Mouse (Mus musculus): ENCODE measurements at regions not wholly inside any gene's neighbourhood (a gene's known extent, or its start where the extent isn't known, plus 50 kb on each side); places are given as distances from the start of the nearest gene placed in this dataset.

DNA sequence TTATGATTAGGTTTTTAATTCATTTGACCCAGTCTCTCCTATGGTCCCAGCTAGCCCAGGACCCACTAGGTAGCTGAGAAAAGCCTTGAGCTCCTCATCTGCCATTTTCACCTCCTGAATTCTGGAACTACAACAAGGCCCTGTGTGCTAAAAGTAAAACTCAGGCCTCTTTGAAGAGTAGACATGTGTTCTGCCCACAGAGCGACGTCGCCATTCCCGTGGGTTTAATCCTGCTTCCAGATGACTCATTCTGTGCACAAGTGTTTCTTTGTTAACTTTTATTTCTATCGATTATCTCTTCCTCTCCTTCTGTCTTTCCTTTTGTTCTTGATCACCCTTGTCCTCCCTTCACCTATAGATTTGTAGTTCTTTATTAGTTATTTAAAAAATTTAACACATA is 1046.7 kb upstream of the Apob start:
- no peak for DNase-seq (ENCODE audit: low spot score in 2 of 2)

DNA sequence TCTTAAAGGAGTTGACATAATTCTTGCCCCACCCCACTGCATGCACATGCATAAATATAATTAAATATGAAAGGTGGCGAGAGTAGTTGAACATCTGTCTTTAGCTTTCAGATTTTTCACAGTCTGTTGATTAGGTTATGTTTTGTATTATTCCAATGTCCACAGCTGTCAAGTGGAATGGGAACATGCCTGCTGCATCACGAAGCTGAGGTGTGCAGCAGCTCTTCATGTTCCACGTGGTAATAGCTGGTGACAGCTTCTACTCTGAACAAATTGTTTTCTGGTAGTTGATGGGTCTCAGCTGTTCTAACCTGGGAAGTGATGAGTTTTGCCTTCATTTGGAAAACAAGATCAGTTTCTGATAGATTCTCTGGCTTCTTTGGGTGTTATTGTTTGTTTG is 1020.8 kb upstream of the Apob start:
- no peak for DNase-seq (ENCODE audit: low spot score in 2 of 2)

DNA sequence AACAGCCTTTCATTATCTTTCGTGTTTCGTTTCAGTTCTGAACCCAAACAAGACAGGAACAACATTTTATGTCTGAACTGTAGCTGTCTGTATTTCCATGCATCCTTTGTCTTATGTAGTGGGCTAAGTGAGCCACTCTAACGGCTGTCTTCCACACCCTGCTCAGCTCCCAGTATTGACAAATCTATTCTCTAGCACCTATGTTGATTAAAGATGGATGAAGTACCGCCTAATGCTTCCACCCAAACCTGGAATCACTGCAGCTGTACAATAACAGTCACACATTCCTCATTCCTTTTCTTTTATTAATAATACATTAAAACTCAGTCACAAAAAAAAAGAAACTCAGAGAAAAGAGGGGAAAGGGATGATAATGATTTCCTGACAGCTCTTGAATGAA is 992.8 kb upstream of the Apob start:
- DNase-seq (ENCODE audit: low spot score in 2 of 2), result no peak

DNA sequence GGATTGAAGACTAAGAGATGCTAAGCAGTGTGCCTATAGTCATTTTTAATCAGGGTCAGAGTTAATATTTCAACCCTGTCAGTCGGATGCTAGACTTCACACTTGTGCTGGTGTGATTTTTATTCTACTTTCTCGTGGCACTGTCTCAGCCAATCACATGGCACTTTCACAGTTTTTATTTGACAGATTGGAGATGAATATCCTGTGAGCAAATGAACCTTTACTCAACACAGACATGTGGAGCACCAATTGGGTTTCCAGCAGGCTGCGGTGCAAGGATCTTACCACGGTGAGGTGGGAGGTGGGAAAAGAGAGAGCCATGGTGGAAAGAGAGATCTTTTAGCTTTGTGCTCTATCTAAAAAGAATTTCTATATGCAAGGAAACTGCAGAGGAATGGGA is 949.0 kb upstream of the Apob start:
- DNase-seq (ENCODE audit: low spot score in 2 of 2), result peak; percentile 14 to 36

DNA sequence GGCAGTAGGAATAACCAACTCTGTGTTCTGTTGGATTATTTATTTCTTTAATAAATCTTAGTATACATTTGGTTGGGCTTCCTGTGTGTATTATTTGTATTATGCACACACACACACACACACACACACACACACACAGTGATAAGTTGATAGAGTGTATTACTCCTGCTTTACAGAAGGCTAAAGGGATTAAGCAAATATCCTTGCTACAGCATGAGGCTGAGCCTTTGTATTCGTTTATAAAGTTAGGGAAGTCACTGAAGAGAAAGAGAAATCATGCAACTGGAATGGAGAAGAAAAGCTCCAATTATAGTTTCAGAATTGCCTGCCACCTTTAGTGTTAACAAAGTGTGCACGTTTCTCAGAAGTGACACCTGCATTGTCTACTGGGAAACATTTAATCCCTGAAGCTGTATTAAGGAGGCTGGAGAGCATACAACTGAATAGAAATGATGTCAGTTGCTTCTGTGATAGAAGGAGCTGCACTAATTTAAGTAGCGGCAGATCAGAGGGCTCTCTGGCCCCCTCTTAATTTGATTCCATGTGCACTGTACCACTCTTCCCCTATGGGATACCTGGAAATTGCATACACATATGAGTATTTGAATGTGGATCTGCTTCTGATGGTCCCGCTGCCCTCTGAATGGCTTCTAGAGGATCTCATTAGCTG is 947.9 kb upstream of the Apob start:
- no peak for DNase-seq (ENCODE audit: low spot score in 2 of 2)

DNA sequence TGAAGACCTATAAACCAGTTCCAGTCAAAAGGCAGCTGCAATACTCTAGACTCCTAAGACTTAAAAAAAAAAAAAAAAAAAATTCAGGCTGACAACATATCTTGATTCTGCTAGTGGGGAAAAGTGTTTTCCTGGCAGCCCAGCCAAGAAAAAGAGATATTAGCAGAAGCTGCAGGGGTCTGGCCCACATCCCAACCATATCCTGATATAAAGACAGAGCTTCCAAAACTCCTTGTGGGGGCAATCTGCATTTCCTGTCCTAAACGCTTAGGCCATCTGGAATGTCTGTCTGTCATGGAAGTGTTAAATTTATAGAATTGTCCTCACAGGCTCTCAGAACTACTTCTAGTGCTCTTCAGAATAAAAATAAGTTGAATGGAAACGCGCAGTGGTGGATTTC is 926.7 kb upstream of the Apob start:
- DNase-seq (ENCODE audit: low spot score in 2 of 2), result peak in 1 of 2 experiments; percentile 13

DNA sequence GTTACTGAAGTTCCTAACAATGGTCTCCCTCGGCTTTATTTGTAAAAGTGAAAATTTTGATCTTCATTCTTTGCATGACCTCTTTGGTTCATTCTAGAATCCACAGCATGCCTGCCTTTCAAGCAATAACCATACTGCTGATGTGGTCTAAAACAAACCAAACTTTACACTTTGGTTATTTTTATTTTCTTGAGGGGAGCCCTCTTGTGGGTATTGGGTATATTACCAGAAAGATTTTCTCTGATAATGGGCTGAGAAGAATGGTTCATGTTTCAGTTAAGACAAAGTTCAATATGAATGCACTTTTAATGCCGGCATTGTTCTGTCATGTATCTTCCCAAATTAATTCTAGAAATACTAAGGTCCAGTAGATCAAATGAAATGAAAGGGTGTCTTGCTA is 922.9 kb upstream of the Apob start:
- no peak for DNase-seq (ENCODE audit: low spot score in 2 of 2)

DNA sequence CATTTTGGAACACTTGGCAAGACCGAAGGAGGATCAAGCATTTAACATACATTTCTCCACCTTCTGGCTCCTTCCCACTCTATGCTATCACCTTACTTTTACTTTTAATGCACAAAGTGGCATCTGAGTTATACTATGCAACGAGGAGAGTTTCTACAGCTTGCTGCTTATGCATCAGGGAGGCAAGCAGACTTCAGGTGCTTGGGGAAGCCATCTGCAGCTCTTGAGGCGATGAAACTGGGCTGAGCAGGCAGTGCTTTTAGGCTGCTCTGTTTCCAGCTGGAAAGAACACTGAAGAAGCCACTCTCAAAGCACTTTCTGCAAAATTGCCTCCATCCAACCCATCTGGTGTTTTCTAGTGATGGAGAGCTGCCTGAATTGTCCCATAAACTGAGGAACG is 882.9 kb upstream of the Apob start:
- no peak for DNase-seq (ENCODE audit: low spot score in 2 of 2)

DNA sequence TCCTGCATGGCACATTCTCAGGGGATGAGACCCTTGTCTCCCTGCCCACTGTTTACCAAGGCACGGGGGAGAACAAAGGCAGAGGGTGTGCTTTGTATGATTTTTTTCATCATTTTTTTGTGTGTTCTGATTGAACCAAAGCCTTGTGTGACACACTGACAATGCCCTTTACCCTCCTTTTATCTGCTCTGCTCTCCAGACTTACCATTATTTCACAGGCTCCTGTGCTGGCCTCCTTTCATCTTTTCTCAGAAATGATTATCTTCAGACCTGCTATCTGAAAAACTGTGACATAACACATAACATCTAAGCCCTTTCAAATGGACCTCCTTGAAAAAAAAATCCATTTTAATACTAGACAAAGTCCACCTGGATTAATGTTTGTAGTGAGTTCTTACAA is 882.0 kb upstream of the Apob start:
- DNase-seq (ENCODE audit: low spot score in 2 of 2), result no peak

DNA sequence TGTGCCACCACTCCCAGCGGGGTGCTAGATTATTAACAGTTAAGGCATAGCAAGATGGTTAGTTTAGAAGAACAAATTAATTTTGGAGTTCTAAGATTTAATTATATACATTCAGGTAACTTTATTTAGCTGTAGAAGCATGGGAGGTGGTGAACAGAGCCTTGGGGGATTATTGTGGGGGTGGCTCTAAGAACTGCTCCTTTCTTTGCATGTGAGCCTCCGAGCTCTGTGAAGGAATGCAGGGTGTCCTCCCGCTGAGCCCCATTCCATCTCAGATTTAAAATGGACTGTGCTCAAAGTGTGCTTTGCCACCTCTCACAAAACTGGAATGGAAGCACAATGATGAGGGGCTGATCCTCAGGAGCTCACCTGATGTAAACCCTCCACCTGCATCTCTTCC is 881.2 kb upstream of the Apob start:
- no peak for DNase-seq (ENCODE audit: low spot score in 2 of 2)

DNA sequence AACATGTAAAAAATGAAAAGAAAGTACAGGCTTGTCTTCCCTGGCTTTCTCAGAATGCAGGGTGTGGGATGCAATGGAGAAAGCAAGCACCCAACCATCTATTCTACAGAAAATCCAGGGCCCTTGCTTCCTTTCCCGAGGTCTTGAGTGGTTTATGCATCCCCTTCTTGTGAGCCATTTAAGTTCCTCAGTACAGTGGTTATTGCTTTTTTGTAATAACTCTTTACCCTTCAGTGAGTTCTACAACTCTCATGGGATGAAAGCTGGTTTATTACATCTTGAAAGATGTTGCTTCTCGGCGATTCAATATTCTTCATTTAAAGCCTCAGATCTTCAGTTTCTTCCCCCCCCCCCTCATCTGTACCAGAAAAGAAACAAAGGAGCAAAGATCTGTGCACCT is 838.4 kb upstream of the Apob start:
- no peak for DNase-seq (ENCODE audit: low spot score in 2 of 2)
